Mouse (Mus musculus) spleen, adult 2 months (tissue): ENCODE data around the gene Spata2l.

Experiments used
- CTCF ChIP-seq: fragments of 200-500 bp; IDR thresholded peaks from 2 replicates; pipeline ENCODE4 v1.5.1; 2011; ENCODE audit warnings: mild to moderate bottlenecking, inconsistent platforms; ENCODE audit not compliant: insufficient read depth, insufficient read length, insufficient replicate concordance; ENCODE audit errors: extremely low read depth
- POLR2A ChIP-seq: fragments of 200-500 bp; IDR thresholded peaks from 2 replicates; pipeline ENCODE4 v1.6.1; 2011; ENCODE audit warnings: low read depth, low read length, inconsistent platforms

DNA sequence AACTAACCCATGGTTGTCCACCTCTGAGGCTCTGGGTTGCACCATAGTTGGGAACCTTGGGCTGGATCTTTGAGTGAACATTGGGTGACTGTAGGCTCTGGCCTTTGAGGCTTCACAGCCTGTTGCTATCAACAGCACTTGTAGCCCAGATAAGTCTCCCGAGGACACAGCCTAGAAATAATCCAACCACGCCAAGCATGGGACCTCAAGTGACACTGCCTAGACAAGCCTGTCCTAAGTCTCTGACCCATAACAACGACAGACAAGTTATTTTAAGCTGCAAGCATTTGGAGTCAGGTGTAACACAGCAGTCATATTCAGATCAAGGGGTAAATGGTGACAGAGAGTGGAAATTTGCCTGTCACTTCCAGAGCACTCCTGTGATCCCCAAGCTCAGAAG is 20.6 kb downstream of the Spata2l start:
- TF ChIP-seq CTCF, result no peak
- no peak for TF ChIP-seq POLR2A
